Mouse (Mus musculus) CH12.LX (cell line): ENCODE data around the gene Exoc2.

Experiments
- CTCF ChIP-seq, 2 experiments: IDR thresholded peaks in 1 of 2; conservative IDR thresholded peaks in 1 of 2; 2 replicates each; pipeline ENCODE4 v1.5.1; 2011 to 2012; ENCODE audit warnings: low read depth in 2 of 2, low read length in 2 of 2, improper control_type of control experiment in 1 of 2, inconsistent platforms in 1 of 2, mild to moderate bottlenecking in 1 of 2, moderate library complexity in 1 of 2
- EP300 ChIP-seq: IDR thresholded peaks from 2 replicates; pipeline ENCODE4 v1.6.1; 2011; ENCODE audit warnings: low read length, improper control_type of control experiment
- KAT2A ChIP-seq: IDR thresholded peaks from 2 replicates; pipeline ENCODE4 v1.6.1; 2012; ENCODE audit warnings: low read length, improper control_type of control experiment, inconsistent platforms; ENCODE audit not compliant: insufficient replicate concordance
- RCOR1 ChIP-seq: conservative IDR thresholded peaks from 2 replicates; pipeline ENCODE4 v1.6.1; 2012; ENCODE audit warnings: low read depth, mild to moderate bottlenecking, inconsistent platforms, low read length, improper control_type of control experiment
- ZC3H11A ChIP-seq: IDR thresholded peaks from 2 replicates; pipeline ENCODE4 v1.6.1; 2012; ENCODE audit warnings: low read depth, mild to moderate bottlenecking, inconsistent platforms, low read length, improper control_type of control experiment
- ZMIZ1 ChIP-seq: IDR thresholded peaks from 2 replicates; pipeline ENCODE4 v1.6.1; 2012; ENCODE audit warnings: low read depth, mild to moderate bottlenecking, inconsistent platforms, low read length, improper control_type of control experiment

DNA sequence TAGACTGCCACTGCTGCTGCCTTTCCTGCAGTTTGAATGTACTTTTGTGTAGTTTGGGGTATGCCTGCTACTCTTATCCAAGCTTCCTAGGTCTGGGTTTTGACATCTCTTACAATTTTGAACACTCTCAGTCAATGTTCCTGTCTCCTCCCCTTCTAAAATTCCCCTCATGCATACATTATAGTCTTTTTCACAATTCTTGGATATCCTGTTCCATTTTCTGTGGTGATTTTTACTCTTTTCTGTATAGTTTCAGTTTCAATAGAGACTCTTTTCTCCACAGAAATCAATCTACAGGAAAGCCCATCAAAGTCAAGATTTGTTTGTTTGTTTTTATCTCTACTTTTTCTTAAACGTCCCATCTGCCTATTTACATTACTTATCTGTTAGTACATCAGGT lies 20.3 kb downstream of the Exoc2 start:
- no peak for TF ChIP-seq CTCF (conservative IDR thresholded peaks at IDR 0.05 in 1 of 2, IDR thresholded peaks at IDR 0.05 in 1 of 2; ENCODE audit: low read depth in 2 of 2, low read length in 2 of 2)
- no peak for TF ChIP-seq ZMIZ1
- no peak for TF ChIP-seq EP300
- TF ChIP-seq KAT2A, result no peak
- no peak for TF ChIP-seq ZC3H11A
- TF ChIP-seq RCOR1, result no peak
